Mouse (Mus musculus) intestine, postnatal 0 days (tissue): ENCODE results near the gene Col20a1. TPM values are rescaled to one million over a fixed set of nuclear protein-coding genes. Genes with fewer than 3 reads are reported as not detected.

Experiments
- ATAC-seq: fragments of 200-750 bp; cut with Nextera tagmentation; 2 replicates; pipeline ENCODE4 v1.8.0; 2017; ENCODE audit warnings: mild to moderate bottlenecking, moderate TSS enrichment, moderate library complexity
- H3K27ac ChIP-seq: fragments of 300-500 bp; sonication (generic); 2 replicates; pipeline ENCODE4 v1.5.1; 2014; ENCODE audit warnings: mild to moderate bottlenecking, low read depth, low read length, moderate library complexity
- H3K27me3 ChIP-seq: fragments of 300-500 bp; sonication (generic); replicated peaks from 2 replicates; pipeline ENCODE4 v1.6.1; 2014; ENCODE audit warnings: low read length, mixed read lengths; ENCODE audit not compliant: control insufficient read depth, insufficient read depth
- H3K36me3 ChIP-seq: fragments of 300-500 bp; sonication (generic); 2 replicates; pipeline ENCODE4 v1.6.1; 2014; ENCODE audit warnings: mild to moderate bottlenecking, moderate library complexity; ENCODE audit not compliant: control insufficient read depth, insufficient read depth
- H3K4me1 ChIP-seq: fragments of 300-500 bp; sonication (generic); replicated peaks from 2 replicates; pipeline ENCODE4 v1.6.1; 2014; ENCODE audit warnings: antibody characterized with exemption, low read length, mixed read lengths; ENCODE audit not compliant: control insufficient read depth, insufficient read depth
- H3K4me2 ChIP-seq: fragments of 300-500 bp; sonication (generic); replicated peaks from 2 replicates; pipeline ENCODE4 v1.6.1; 2014; ENCODE audit warnings: low read depth, mild to moderate bottlenecking, moderate library complexity
- H3K4me3 ChIP-seq: fragments of 300-500 bp; sonication (generic); 2 replicates; pipeline ENCODE4 v1.5.1; 2014; ENCODE audit warnings: low read depth, low read length
- H3K9ac ChIP-seq: fragments of 300-500 bp; sonication (generic); 2 replicates; pipeline ENCODE4 v1.6.1; 2014; ENCODE audit warnings: mild to moderate bottlenecking, low read depth, low read length
- H3K9me3 ChIP-seq: fragments of 300-500 bp; sonication (generic); 2 replicates; pipeline ENCODE4 v1.6.1; 2016; ENCODE audit warnings: mixed run types; ENCODE audit not compliant: control insufficient read depth
- CTCF ChIP-seq: sonication (generic); IDR thresholded peaks from 2 replicates; pipeline ENCODE4 v1.5.1; 2016; ENCODE audit warnings: low read depth, mild to moderate bottlenecking, control low read depth, antibody characterized with exemption, moderate library complexity
- WGBS: fragments of 180-500 bp; shearing (Covaris S2); extraction: QIAGEN DNeasy Blood & Tissue Kit; methylation state at CpG from one replicate; pipeline ENCODE4 v1.1.7; 2014; 5-methylcytosine and 5-hydroxymethylcytosine counted together
- polyA plus RNA-seq: library from polyadenylated mRNA; unstranded; fragments of >200 nt; fragmentation: Nextera tagmentation; extraction: Ambion mirVana; gene quantifications from 2 replicates; pipeline ENCODE4 v1.2.1, GENCODE M21; 2015

The Col20a1 gene
- polyA plus RNA-seq, 1 experiment from 2014 or later, result 0.80 TPM

- ATAC-seq, result no peak
- peak; percentile 74 for TF ChIP-seq CTCF
- 8% methylated on average over 14 of the region's 14 CpGs for WGBS
Measured at GRCm38 (mm10) chr2:180966092-180966882, 20.0 kb upstream of the Col20a1 start.

GRCm38 (mm10) chr2:180967010-180967763 is 19.1 kb upstream of the Col20a1 start, which contains the start of gene Arfgap1:
TSS of gene Arfgap1 (plus strand) at chr2:180967225.
- peak; percentile 28; the same call in 1 of the 2 replicates for TF ChIP-seq CTCF
- peak within 1 kb of the TSS; percentile 97 for H3K9ac ChIP-seq
- ATAC-seq, result peak; percentile 72
- peak within 1 kb of the TSS; percentile 86 for H3K4me3 ChIP-seq
- H3K4me1 ChIP-seq, result 0 out of 2 replicates have a peak, but pooled peaks cover 10% of the 10 kb centered on the region
- H3K4me2 ChIP-seq, result peak within 1 kb of the TSS; percentile 87
- no peaks in the 10 kb centered on the region for H3K9me3 ChIP-seq
- H3K36me3 ChIP-seq, result peaks cover 27% of the 10 kb centered on the region
- WGBS, result under 1% methylated on average over 57 of the region's 57 CpGs
- H3K27me3 ChIP-seq, result no peaks in the 10 kb centered on the region
- peak within 1 kb of the TSS; percentile 92 for H3K27ac ChIP-seq

More at GRCm38 (mm10) chr2:180966092-180966882, 20.0 kb upstream of the Col20a1 start:
- Histone ChIP-seq H3K27me3 (no peaks in the 10 kb centered on the region), H3K4me3 (peak overlapping the region; percentile 86), H3K9ac (peak overlapping the region; percentile 97), H3K27ac (peak overlapping the region; percentile 92), H3K4me1 (0 out of 2 replicates have a peak, but pooled peaks cover 15% of the 10 kb centered on the region), H3K4me2 (peak overlapping the region; percentile 87), H3K36me3 (peaks cover 18% of the 10 kb centered on the region), H3K9me3 (no peaks in the 10 kb centered on the region)

GRCm38 (mm10) chr2:180981133-180981532 is 5.2 kb upstream of the Col20a1 start:
- Histone ChIP-seq H3K27me3 (no peaks in the 10 kb centered on the region), H3K36me3 (peaks cover 64% of the 10 kb centered on the region), H3K9me3 (no peaks in the 10 kb centered on the region), H3K4me3 (no peak overlapping the region), H3K4me2 (no peak overlapping the region), H3K27ac (no peak overlapping the region), H3K4me1 (no peaks in the 10 kb centered on the region), H3K9ac (no peak overlapping the region)
- ATAC-seq, result no peak
- WGBS, result 73% methylated on average over 6 of the region's 6 CpGs
- no peak for TF ChIP-seq CTCF

- no peak for TF ChIP-seq CTCF
- no peak overlapping the region for H3K27ac ChIP-seq
- no peak for ATAC-seq
- H3K27me3 ChIP-seq, result no peaks in the 10 kb centered on the region
- no peaks in the 10 kb centered on the region for H3K4me1 ChIP-seq
- no peak overlapping the region for H3K4me3 ChIP-seq
- no peak overlapping the region for H3K4me2 ChIP-seq
- peaks cover 20% of the 10 kb centered on the region for H3K36me3 ChIP-seq
- 77% methylated on average over 2 of the region's 2 CpGs for WGBS
- no peak overlapping the region for H3K9ac ChIP-seq
- no peaks in the 10 kb centered on the region for H3K9me3 ChIP-seq
Measured at GRCm38 (mm10) chr2:180985635-180986034, 700 bp upstream of the Col20a1 start.

GRCm38 (mm10) chr2:180987001-180987400 is 666 bp downstream of the Col20a1 start:
- H3K27ac ChIP-seq, result no peak overlapping the region
- ATAC-seq, result no peak
- no peaks in the 10 kb centered on the region for H3K4me1 ChIP-seq
- peaks cover 7% of the 10 kb centered on the region for H3K36me3 ChIP-seq
- H3K9ac ChIP-seq, result no peak overlapping the region
- H3K27me3 ChIP-seq, result no peaks in the 10 kb centered on the region
- WGBS, result 66% methylated on average over 1 of the region's 1 CpGs
- H3K4me2 ChIP-seq, result no peak overlapping the region
- no peak overlapping the region for H3K4me3 ChIP-seq
- TF ChIP-seq CTCF, result no peak
- no peaks in the 10 kb centered on the region for H3K9me3 ChIP-seq

GRCm38 (mm10) chr2:180987432-180988030 is 1.2 kb downstream of the Col20a1 start:
- ATAC-seq, result no peak
- H3K4me3 ChIP-seq, result no peak overlapping the region
- no peak overlapping the region for H3K9ac ChIP-seq
- no peaks in the 10 kb centered on the region for H3K4me1 ChIP-seq
- no peak overlapping the region for H3K27ac ChIP-seq
- H3K4me2 ChIP-seq, result no peak overlapping the region
- no peak for TF ChIP-seq CTCF
- H3K27me3 ChIP-seq, result no peaks in the 10 kb centered on the region
- 72% methylated on average over 5 of the region's 5 CpGs for WGBS
- no peaks in the 10 kb centered on the region for H3K9me3 ChIP-seq
- peaks cover 1% of the 10 kb centered on the region for H3K36me3 ChIP-seq
